Mouse (Mus musculus): ENCODE results near the gene Serpinb6c. TPM values are rescaled to one million over a fixed set of nuclear protein-coding genes. Genes with fewer than 3 reads are reported as not detected.
"Not testable (repeated sequence)": the region's sequence is repeated elsewhere in the genome, so short reads cannot be mapped to it uniquely, and the experiment has no call there.

Gene Serpinb6c
- 4.4 and 5.3 TPM in 2 replicates for polyA plus RNA-seq (2015; fragmentation: Nextera tagmentation; extraction: Ambion mirVana)

DNA sequence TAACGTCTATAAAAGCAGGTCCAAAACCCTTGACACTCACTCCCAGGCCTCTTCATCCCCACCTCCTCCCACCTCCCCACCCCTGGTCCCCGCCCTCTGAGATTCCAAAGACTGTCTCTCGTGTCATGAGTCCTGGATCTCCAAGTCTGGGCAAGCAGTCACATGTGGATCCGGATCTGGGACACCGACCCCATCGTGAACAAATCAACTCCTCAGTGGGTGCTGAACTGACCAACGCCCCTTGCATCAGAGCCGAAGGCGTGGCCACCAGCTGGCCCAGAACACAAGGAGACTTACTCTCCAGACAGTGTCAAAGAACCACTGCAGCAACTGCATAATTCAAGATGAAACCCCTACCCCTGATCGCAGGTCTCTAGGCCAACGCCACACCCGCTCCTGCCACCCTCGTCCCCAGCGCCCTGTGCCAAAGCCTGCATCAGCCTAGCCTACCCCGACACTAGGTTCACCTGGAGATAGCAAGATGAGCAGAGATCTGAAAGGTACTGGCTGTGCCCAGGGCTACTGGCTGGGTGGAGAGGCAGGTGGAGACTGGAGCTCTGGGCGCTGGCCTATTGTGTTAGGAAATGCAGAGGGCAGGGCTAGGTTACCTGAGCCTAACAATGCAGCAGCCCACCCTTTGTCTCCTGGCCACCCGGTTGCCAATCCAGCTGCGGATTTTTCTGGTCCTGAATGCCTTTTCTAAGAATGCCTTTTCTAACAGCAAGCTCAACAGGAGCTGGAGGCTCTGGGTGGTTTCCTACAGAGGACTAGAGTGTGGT is at the start of gene Serpinb6c:
TSS of gene Serpinb6c (minus strand) at position 533 of the 779 bp plus-strand sequence.
- WGBS, result 72% methylated on average over 18 of the region's 18 CpGs
- H3K27me3 ChIP-seq, result no peaks in the 10 kb centered on the region
- H3K27ac ChIP-seq, result no peak within 1 kb of the TSS
- no peaks in the 10 kb centered on the region for H3K9me3 ChIP-seq
- no peak for ATAC-seq (ENCODE audit: insufficient number of reproducible peaks, low FRiP score, low TSS enrichment, low read depth)
- H3K9ac ChIP-seq, result no peak within 1 kb of the TSS
- no peak within 1 kb of the TSS for H3K4me2 ChIP-seq
- H3K4me1 ChIP-seq, result no peaks in the 10 kb centered on the region
- H3K4me3 ChIP-seq, result no peak within 1 kb of the TSS
- H3K36me3 ChIP-seq, result no peaks in the 10 kb centered on the region

DNA sequence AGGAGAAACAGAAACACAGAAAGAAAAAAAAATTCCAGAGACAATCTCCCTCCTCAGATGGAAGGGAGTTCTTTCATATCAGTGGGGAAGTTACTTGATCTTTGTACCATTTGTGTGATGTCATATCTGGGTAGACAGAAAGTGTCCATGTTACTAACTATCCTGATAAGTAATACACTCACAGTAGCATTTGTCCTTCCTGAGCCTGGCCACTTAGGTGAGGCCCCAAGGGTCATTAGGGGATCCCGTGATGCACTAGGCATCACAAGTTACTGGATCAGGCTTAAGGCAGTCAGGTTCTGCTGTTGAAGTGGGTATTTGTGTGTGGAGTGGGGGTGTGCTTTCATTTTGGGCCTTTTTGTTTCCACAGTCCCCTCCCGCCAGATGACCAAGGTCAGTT is 47.4 kb upstream of the Serpinb6c start:
- no peaks in the 10 kb centered on the region for H3K36me3 ChIP-seq
- no peak overlapping the region for H3K4me2 ChIP-seq
- no peaks in the 10 kb centered on the region for H3K9me3 ChIP-seq
- no peak overlapping the region for H3K4me3 ChIP-seq
- no peak overlapping the region for H3K9ac ChIP-seq
- H3K27me3 ChIP-seq, result no peaks in the 10 kb centered on the region
- no peaks in the 10 kb centered on the region for H3K4me1 ChIP-seq
- 84% methylated on average over 2 of the region's 2 CpGs for WGBS
- ATAC-seq (ENCODE audit: insufficient number of reproducible peaks, low FRiP score, low TSS enrichment, low read depth), result no peak
- no peak overlapping the region for H3K27ac ChIP-seq

DNA sequence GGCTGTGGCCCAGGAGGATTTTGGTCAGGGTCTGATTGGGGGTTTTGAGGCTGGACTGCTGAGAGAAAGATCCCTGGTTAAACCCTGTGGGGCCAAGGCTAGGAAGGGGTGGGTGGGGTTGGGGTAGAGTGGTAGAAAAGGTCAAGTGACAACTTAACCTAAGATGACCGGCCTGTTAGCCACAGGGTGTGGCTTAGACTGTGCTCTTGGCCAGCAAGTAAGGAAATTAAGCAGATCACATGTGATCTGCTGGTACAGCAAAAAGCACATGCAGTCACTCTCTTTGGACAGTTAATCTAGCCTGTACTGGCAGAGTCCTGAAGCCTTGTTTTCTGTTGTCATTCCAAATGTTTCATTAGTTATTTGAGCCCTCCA is 46.6 kb upstream of the Serpinb6c start:
- ATAC-seq (ENCODE audit: insufficient number of reproducible peaks, low FRiP score, low TSS enrichment, low read depth), result no peak
- Histone ChIP-seq H3K27me3 (no peaks in the 10 kb centered on the region), H3K4me1 (no peaks in the 10 kb centered on the region), H3K4me3 (no peak overlapping the region), H3K9ac (no peak overlapping the region), H3K27ac (no peak overlapping the region), H3K9me3 (no peaks in the 10 kb centered on the region), H3K36me3 (no peaks in the 10 kb centered on the region), H3K4me2 (no peak overlapping the region)
- WGBS, result 61% methylated on average over 1 of the region's 1 CpGs

DNA sequence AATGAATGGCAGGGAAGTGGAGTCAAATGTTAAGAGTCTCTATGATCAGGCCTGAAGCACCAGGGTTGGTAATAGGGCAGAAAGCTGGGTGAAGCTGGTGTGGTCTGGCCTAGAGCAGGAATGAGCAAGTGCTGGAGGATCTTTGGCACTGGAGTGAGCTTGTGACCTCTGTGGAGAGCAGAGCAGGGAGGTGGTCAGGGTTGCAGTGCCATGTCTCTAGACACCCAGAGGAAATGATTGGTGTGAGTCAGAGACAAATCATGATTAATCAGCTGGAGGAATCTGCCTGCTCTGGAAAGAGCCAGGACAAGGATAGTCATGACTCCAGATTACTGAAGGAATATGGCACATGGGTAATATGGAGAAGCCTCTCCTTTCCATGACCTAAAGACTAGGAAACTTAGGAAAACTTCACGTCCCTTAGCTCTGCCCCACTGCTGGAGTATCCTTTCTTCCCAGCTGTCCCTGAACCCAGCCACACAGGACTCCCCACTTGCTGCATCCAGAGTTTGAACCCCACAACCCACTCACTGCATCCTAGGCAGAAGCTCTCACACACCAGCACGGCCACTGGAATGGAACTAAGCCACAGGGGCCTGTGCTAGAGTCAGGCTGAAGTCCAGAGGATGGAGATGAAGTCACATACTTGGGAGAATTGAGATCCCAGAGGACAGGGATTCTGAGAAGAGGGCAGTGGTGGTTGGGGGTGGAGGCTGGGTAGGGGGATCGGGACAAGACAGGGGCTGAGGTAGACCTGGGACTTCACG is 46.0 kb upstream of the Serpinb6c start:
- H3K4me3 ChIP-seq, result no peak overlapping the region
- no peaks in the 10 kb centered on the region for H3K27me3 ChIP-seq
- ATAC-seq (ENCODE audit: insufficient number of reproducible peaks, low FRiP score, low TSS enrichment, low read depth), result no peak
- no peak overlapping the region for H3K4me2 ChIP-seq
- WGBS, result 85% methylated on average over 4 of the region's 4 CpGs
- H3K9me3 ChIP-seq, result no peaks in the 10 kb centered on the region
- H3K27ac ChIP-seq, result no peak overlapping the region
- H3K9ac ChIP-seq, result no peak overlapping the region
- H3K36me3 ChIP-seq, result no peaks in the 10 kb centered on the region
- no peaks in the 10 kb centered on the region for H3K4me1 ChIP-seq

DNA sequence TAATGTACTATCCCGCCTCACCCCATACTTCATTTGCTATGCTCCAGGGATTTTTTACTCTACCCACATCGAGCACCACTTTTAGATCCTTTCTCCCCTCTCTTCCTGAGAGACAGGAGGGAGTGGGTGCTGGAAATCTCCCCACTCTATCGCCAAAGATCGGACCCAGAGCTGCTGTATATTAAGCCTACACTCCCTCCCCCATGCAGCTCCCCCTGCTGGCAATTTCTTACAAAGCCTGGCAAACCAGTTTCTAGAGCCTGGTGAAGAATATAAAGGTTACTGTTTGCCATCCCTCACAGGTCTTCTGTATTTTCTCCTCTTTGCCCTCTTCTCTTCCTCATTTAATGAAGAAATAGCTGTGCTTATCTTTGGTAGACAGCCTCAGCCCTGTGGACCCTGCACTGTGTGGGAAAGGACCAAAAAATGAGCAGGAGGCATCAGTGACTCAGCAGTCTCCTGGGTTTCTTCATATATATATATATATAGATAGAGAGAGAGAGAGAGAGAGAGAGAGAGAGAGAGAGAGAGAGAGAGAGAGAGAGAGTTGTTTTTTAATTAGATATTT is 36.8 kb upstream of the Serpinb6c start:
- Histone ChIP-seq H3K4me2 (no peak overlapping the region), H3K9me3 (no peaks in the 10 kb centered on the region), H3K27me3 (no peaks in the 10 kb centered on the region), H3K4me1 (no peaks in the 10 kb centered on the region), H3K4me3 (no peak overlapping the region), H3K36me3 (no peaks in the 10 kb centered on the region), H3K9ac (no peak overlapping the region), H3K27ac (no peak overlapping the region)
- ATAC-seq (ENCODE audit: insufficient number of reproducible peaks, low FRiP score, low TSS enrichment, low read depth), result no peak
- WGBS, result 49% methylated on average over 4 of the region's 4 CpGs

DNA sequence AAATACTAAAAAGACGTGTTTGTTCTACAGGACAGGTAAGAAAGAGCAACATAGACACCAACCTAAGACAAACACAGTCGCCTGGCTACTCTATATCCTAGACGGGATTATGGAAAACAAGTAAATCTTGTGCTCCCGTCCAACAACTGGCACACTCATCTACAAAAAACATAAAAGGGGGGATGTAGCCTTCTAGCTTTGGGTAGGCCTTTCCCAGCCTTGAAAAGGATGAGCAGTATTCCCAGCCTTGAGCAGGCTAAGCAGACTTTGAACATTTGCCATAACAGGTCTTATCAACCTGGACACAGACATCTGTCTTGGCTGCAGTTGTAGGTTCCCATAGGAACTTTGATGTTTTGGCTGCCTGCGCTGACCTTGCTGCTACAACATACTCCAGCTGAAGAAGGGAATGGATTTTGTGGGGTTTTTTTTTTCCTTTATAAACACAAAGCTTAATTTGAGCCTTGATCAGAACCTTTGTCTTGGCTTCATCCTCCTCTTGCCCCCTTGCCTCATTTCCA is 35.8 kb upstream of the Serpinb6c start:
- no peak overlapping the region for H3K4me3 ChIP-seq
- no peak overlapping the region for H3K4me2 ChIP-seq
- 84% methylated on average over 5 of the region's 5 CpGs for WGBS
- H3K27ac ChIP-seq, result no peak overlapping the region
- 0 out of 2 replicates have a peak, but pooled peaks cover under 1% of the 10 kb centered on the region for H3K4me1 ChIP-seq
- no peak for ATAC-seq (ENCODE audit: insufficient number of reproducible peaks, low FRiP score, low TSS enrichment, low read depth)
- no peaks in the 10 kb centered on the region for H3K27me3 ChIP-seq
- H3K9me3 ChIP-seq, result no peaks in the 10 kb centered on the region
- no peaks in the 10 kb centered on the region for H3K36me3 ChIP-seq
- no peak overlapping the region for H3K9ac ChIP-seq

DNA sequence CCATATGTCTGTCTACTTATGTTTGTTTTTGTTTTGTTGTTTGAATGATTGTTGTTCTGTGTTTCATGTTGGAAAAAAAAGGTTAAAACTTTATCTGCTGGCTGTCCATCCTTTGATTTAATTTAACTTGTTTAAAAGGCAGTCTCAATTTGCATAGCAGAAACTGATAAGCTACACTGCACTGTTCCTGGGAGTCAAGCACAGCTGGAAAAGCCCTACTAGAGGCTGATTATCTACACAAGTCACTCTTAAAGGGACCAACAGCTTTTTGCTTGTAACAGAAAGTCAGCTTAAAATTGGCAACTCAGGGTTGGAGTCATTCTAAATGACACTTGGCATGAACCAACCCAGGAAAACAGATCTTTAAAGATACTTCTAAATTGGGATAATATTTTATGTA is 32.1 kb upstream of the Serpinb6c start:
- H3K27ac ChIP-seq; H3K9ac ChIP-seq; H3K4me2 ChIP-seq; ATAC-seq (ENCODE audit: insufficient number of reproducible peaks, low FRiP score, low TSS enrichment, low read depth); H3K4me3 ChIP-seq; H3K9me3 ChIP-seq; H3K36me3 ChIP-seq; H3K27me3 ChIP-seq: not testable (repeated sequence)
- H3K4me1 ChIP-seq, result peaks cover 15% of the 10 kb centered on the region

DNA sequence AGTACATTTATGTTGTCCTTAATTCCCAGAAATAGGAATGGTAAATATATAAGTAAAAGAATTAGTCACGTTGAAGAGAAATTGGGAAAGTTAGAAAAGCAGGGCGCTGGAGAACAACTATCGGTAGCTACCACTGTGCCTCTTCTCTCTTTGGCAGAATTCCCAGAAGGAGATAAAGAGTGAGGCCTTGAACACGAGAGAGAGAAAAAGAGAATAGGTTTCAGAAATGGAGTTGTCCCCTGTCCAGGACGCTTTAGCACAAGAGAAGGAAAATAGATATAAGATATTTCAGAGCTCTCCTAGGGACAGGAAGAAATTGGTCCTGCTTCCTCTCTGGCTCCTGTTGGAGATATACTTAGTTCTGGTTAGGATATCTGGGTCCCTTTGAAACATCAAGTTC is 31.6 kb upstream of the Serpinb6c start:
- Histone ChIP-seq H3K9me3 (no peaks in the 10 kb centered on the region), H3K36me3 (no peaks in the 10 kb centered on the region), H3K27me3 (no peaks in the 10 kb centered on the region), H3K4me3 (no peak overlapping the region), H3K9ac (no peak overlapping the region), H3K4me2 (no peak overlapping the region), H3K4me1 (peaks cover 15% of the 10 kb centered on the region), H3K27ac (no peak overlapping the region)
- ATAC-seq (ENCODE audit: insufficient number of reproducible peaks, low FRiP score, low TSS enrichment, low read depth), result no peak
- whole genome bisulfite sequencing, result 72% methylated on average over 5 of the region's 5 CpGs

DNA sequence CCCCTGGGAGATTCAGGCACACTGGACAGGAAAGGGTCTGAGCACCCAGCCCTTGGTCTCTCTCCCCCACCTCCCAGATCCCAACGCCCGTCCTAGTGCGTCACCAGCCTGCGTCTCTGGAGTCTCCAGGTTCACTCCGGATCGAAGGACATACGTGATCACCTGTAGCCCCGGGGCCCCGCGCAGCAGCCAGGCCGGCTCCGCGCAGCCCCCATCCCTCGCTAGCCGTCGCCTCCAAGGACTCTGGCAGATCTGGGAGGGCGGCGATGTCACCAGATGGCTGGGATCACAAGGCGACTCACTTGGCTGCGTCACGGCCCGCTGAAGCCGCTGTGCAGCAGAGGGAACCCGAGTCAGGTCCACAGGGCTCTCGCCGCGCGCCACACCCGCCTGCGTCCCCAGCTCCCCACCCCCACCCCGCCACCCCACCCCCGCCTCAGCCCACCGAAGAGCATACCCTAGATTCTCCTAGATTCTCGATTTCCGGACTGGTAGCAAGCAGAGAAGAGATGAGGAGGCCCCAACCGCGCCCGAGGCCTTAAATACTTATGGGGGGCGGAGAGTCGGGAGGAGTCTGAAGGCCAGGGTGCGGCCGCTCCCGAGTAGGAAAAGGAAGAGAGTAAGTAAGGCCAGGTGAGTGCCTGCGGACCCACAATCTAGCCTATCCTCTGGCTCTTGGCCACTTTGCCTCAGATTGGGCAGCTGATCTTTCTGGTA is 30.1 kb upstream of the Serpinb6c start:
- Histone ChIP-seq H3K27ac (no peak overlapping the region), H3K27me3 (no peaks in the 10 kb centered on the region), H3K9me3 (no peaks in the 10 kb centered on the region), H3K36me3 (no peaks in the 10 kb centered on the region), H3K4me3 (peak overlapping the region; percentile 70), H3K4me1 (peaks cover 15% of the 10 kb centered on the region), H3K9ac (peak overlapping the region; percentile 67), H3K4me2 (peak overlapping the region; percentile 83)
- WGBS, result under 1% methylated on average over 44 of the region's 44 CpGs
- peak; percentile 44; the same call in 1 of the 2 replicates for ATAC-seq (ENCODE audit: insufficient number of reproducible peaks, low FRiP score, low TSS enrichment, low read depth)

DNA sequence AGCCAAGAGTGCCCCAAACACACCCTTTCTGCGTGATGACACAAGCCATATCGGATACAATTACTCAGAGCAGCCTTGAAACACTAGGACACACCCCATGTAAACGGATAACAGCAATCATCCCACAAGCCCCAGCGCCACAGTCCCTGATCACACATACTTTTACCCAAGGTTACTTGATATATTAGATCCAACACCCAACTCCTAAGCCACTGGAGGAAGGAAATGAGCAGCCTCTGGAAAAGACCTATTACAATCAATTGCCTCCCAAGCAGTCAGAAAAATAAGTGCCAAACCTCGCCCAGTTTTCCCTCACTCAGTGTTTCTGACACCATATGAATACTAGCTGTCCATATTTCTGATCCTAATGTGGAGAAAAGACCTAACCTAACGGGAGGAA is 29.2 kb upstream of the Serpinb6c start:
- WGBS, result 60% methylated on average over 6 of the region's 6 CpGs
- Histone ChIP-seq H3K9ac (no peak overlapping the region), H3K27ac (no peak overlapping the region), H3K4me3 (peak overlapping the region; percentile 70), H3K4me2 (peak overlapping the region; percentile 83), H3K27me3 (no peaks in the 10 kb centered on the region), H3K4me1 (peaks cover 15% of the 10 kb centered on the region), H3K9me3 (no peaks in the 10 kb centered on the region), H3K36me3 (peaks cover 7% of the 10 kb centered on the region; the same call in 1 of the 2 replicates)
- ATAC-seq (ENCODE audit: insufficient number of reproducible peaks, low FRiP score, low TSS enrichment, low read depth), result no peak

DNA sequence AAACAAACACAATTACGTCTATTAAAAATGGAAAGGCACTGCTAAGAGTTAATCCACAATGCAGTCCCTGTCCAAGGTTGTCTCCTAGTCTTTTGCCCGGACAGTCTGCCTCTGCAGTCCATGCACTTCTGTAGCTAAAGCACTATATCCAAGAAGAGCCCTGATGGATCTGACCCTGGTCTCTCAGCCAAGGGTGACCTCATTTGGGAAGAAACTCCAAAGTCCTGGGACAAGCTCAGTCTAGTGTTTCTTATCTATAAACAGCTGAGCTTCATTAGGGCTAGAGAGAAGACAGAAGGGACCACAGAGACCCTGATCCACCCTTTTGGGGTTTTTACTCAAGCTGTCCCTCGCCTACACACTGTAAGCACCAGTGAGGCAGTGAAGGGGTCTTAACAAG is 25.4 kb upstream of the Serpinb6c start:
- Histone ChIP-seq H3K9ac (no peak overlapping the region), H3K9me3 (no peaks in the 10 kb centered on the region), H3K36me3 (peaks cover 9% of the 10 kb centered on the region; the same call in 1 of the 2 replicates), H3K4me2 (no peak overlapping the region), H3K4me1 (peaks cover 11% of the 10 kb centered on the region), H3K27me3 (no peaks in the 10 kb centered on the region), H3K27ac (no peak overlapping the region), H3K4me3 (no peak overlapping the region)
- 84% methylated on average over 3 of the region's 3 CpGs for WGBS
- ATAC-seq (ENCODE audit: insufficient number of reproducible peaks, low FRiP score, low TSS enrichment, low read depth), result no peak
